Mouse (Mus musculus) embryonic facial prominence, embryonic 13.5 days (tissue): Measurements from ENCODE around the gene Dcaf6. TPM values are rescaled to one million over a fixed set of nuclear protein-coding genes. Genes with fewer than 3 reads are reported as not detected.

Source experiments
- ATAC-seq: fragments of 200-750 bp; cut with Nextera tagmentation; 2 replicates; pipeline ENCODE4 v1.8.0; 2017; ENCODE audit warnings: low read depth; ENCODE audit not compliant: insufficient number of reproducible peaks, insufficient read depth, low FRiP score, low TSS enrichment
- H3K27ac ChIP-seq: fragments of 300-500 bp; sonication (generic); 2 replicates; pipeline ENCODE4 v1.5.1; 2015; ENCODE audit warnings: moderate library complexity, mild to moderate bottlenecking, inconsistent platforms
- H3K27me3 ChIP-seq: fragments of 300-500 bp; sonication (generic); 2 replicates; pipeline ENCODE4 v1.6.1; 2015; ENCODE audit warnings: mild to moderate bottlenecking, inconsistent platforms
- H3K36me3 ChIP-seq: fragments of 300-500 bp; sonication (generic); 2 replicates; pipeline ENCODE4 v1.6.1; 2015; ENCODE audit warnings: mild to moderate bottlenecking, inconsistent platforms
- H3K4me1 ChIP-seq: fragments of 300-500 bp; sonication (generic); 2 replicates; pipeline ENCODE4 v1.6.1; 2015; ENCODE audit warnings: inconsistent platforms
- H3K4me2 ChIP-seq: fragments of 300-500 bp; sonication (generic); 2 replicates; pipeline ENCODE4 v1.6.1; 2015; ENCODE audit warnings: moderate library complexity, mild to moderate bottlenecking, inconsistent platforms
- H3K4me3 ChIP-seq: fragments of 300-500 bp; sonication (generic); 2 replicates; pipeline ENCODE4 v1.5.1; 2015; ENCODE audit warnings: mild to moderate bottlenecking, inconsistent platforms
- H3K9ac ChIP-seq: fragments of 300-500 bp; sonication (generic); 2 replicates; pipeline ENCODE4 v1.6.1; 2015; ENCODE audit warnings: mild to moderate bottlenecking, inconsistent platforms
- H3K9me3 ChIP-seq: fragments of 300-500 bp; sonication (generic); 2 replicates; pipeline ENCODE4 v1.6.1; 2016; ENCODE audit warnings: inconsistent platforms
- WGBS: fragments of 180-500 bp; shearing (Covaris S2); methylation state at CpG from one replicate; pipeline ENCODE4 v1.1.7; 2015; ENCODE audit warnings: mixed read lengths; 5-methylcytosine and 5-hydroxymethylcytosine counted together
- polyA plus RNA-seq: library from polyadenylated mRNA; unstranded; fragments of >200 nt; fragmentation: Nextera tagmentation; extraction: Ambion mirVana; gene quantifications from 2 replicates; pipeline ENCODE4 v1.2.1, GENCODE M21; 2015

Dcaf6 gene
- polyA plus RNA-seq, 1 experiment from 2014 or later, result 13.5 TPM

- no peak overlapping the region for H3K4me3 ChIP-seq
- H3K4me2 ChIP-seq, result no peak overlapping the region
- H3K36me3 ChIP-seq, result no peaks in the 10 kb centered on the region
- no peak overlapping the region for H3K9ac ChIP-seq
- H3K27me3 ChIP-seq, result no peaks in the 10 kb centered on the region
- H3K9me3 ChIP-seq, result no peaks in the 10 kb centered on the region
- ATAC-seq, result no peak
- no peaks in the 10 kb centered on the region for H3K4me1 ChIP-seq
- WGBS, result 84% methylated on average over 2 of the region's 2 CpGs
- no peak overlapping the region for H3K27ac ChIP-seq
Observed at GRCm38 (mm10) chr1:165396401-165396805, 63.9 kb downstream of the Dcaf6 start.

GRCm38 (mm10) chr1:165395940-165396339 lies 64.3 kb downstream of the Dcaf6 start:
- H3K4me3 ChIP-seq, result no peak overlapping the region
- no peak for ATAC-seq
- no peaks in the 10 kb centered on the region for H3K36me3 ChIP-seq
- no peak overlapping the region for H3K9ac ChIP-seq
- no peaks in the 10 kb centered on the region for H3K4me1 ChIP-seq
- no peaks in the 10 kb centered on the region for H3K9me3 ChIP-seq
- no peaks in the 10 kb centered on the region for H3K27me3 ChIP-seq
- 88% methylated on average over 4 of the region's 4 CpGs for WGBS
- no peak overlapping the region for H3K27ac ChIP-seq
- H3K4me2 ChIP-seq, result no peak overlapping the region

GRCm38 (mm10) chr1:165394836-165395235 lies 65.4 kb downstream of the Dcaf6 start:
- 69% methylated on average over 3 of the region's 3 CpGs for WGBS

GRCm38 (mm10) chr1:165393033-165393432 lies 67.2 kb downstream of the Dcaf6 start:
- Histone ChIP-seq H3K27ac (no peak overlapping the region), H3K27me3 (no peaks in the 10 kb centered on the region), H3K9ac (no peak overlapping the region), H3K36me3 (peaks cover 5% of the 10 kb centered on the region; the same call in 1 of the 2 replicates), H3K4me2 (no peak overlapping the region), H3K9me3 (no peaks in the 10 kb centered on the region), H3K4me3 (no peak overlapping the region), H3K4me1 (no peaks in the 10 kb centered on the region)
- no peak for ATAC-seq
- WGBS, result 80% methylated on average over 1 of the region's 1 CpGs

More at GRCm38 (mm10) chr1:165394836-165395235, 65.4 kb downstream of the Dcaf6 start:
- Histone ChIP-seq H3K9ac (no peak overlapping the region), H3K4me2 (no peak overlapping the region), H3K4me3 (no peak overlapping the region), H3K27me3 (no peaks in the 10 kb centered on the region), H3K27ac (no peak overlapping the region), H3K4me1 (no peaks in the 10 kb centered on the region), H3K9me3 (no peaks in the 10 kb centered on the region), H3K36me3 (no peaks in the 10 kb centered on the region)
- ATAC-seq, result no peak

GRCm38 (mm10) chr1:165388716-165389115 lies 71.6 kb downstream of the Dcaf6 start:
- no peak overlapping the region for H3K27ac ChIP-seq
- ATAC-seq, result no peak
- no peak overlapping the region for H3K4me2 ChIP-seq
- H3K4me1 ChIP-seq, result no peaks in the 10 kb centered on the region
- H3K4me3 ChIP-seq, result no peak overlapping the region
- H3K9ac ChIP-seq, result no peak overlapping the region
- 53% methylated on average over 5 of the region's 5 CpGs for WGBS
- H3K27me3 ChIP-seq, result no peaks in the 10 kb centered on the region
- no peaks in the 10 kb centered on the region for H3K9me3 ChIP-seq
- H3K36me3 ChIP-seq, result peaks cover 14% of the 10 kb centered on the region

GRCm38 (mm10) chr1:165386525-165386923 lies 73.8 kb downstream of the Dcaf6 start:
- Histone ChIP-seq H3K27ac (no peak overlapping the region), H3K4me2 (no peak overlapping the region), H3K27me3 (no peaks in the 10 kb centered on the region), H3K9me3 (no peaks in the 10 kb centered on the region), H3K4me1 (no peaks in the 10 kb centered on the region), H3K36me3 (peaks cover 14% of the 10 kb centered on the region), H3K9ac (no peak overlapping the region), H3K4me3 (no peak overlapping the region)
- no peak for ATAC-seq
- 78% methylated on average over 9 of the region's 9 CpGs for WGBS

GRCm38 (mm10) chr1:165385810-165386524 lies 74.3 kb downstream of the Dcaf6 start:
- ATAC-seq, result no peak
- no peak overlapping the region for H3K9ac ChIP-seq
- H3K36me3 ChIP-seq, result peaks cover 14% of the 10 kb centered on the region
- no peaks in the 10 kb centered on the region for H3K9me3 ChIP-seq
- no peaks in the 10 kb centered on the region for H3K4me1 ChIP-seq
- WGBS, result 91% methylated on average over 14 of the region's 14 CpGs
- H3K27ac ChIP-seq, result no peak overlapping the region
- no peak overlapping the region for H3K4me2 ChIP-seq
- no peaks in the 10 kb centered on the region for H3K27me3 ChIP-seq
- H3K4me3 ChIP-seq, result no peak overlapping the region

- Histone ChIP-seq H3K36me3 (no peaks in the 10 kb centered on the region), H3K9me3 (no peaks in the 10 kb centered on the region), H3K4me3 (no peak overlapping the region), H3K27ac (no peak overlapping the region), H3K4me2 (no peak overlapping the region), H3K4me1 (no peaks in the 10 kb centered on the region), H3K9ac (no peak overlapping the region), H3K27me3 (no peaks in the 10 kb centered on the region)
- ATAC-seq, result no peak
- 58% methylated on average over 9 of the region's 9 CpGs for WGBS
Observed at GRCm38 (mm10) chr1:165373839-165374238, 86.4 kb downstream of the Dcaf6 start.

- Histone ChIP-seq H3K4me2 (no peak overlapping the region), H3K4me3 (no peak overlapping the region), H3K36me3 (no peaks in the 10 kb centered on the region), H3K27me3 (no peaks in the 10 kb centered on the region), H3K4me1 (no peaks in the 10 kb centered on the region), H3K27ac (no peak overlapping the region), H3K9me3 (no peaks in the 10 kb centered on the region), H3K9ac (no peak overlapping the region)
- no peak for ATAC-seq
- 95% methylated on average over 4 of the region's 4 CpGs for WGBS
Observed at GRCm38 (mm10) chr1:165370990-165371389, 89.3 kb downstream of the Dcaf6 start.

- Histone ChIP-seq H3K4me2 (no peak overlapping the region), H3K27ac (no peak overlapping the region), H3K9ac (no peak overlapping the region), H3K9me3 (no peaks in the 10 kb centered on the region), H3K27me3 (no peaks in the 10 kb centered on the region), H3K36me3 (no peaks in the 10 kb centered on the region), H3K4me1 (no peaks in the 10 kb centered on the region), H3K4me3 (no peak overlapping the region)
- 91% methylated on average over 3 of the region's 3 CpGs for WGBS
- no peak for ATAC-seq
Observed at GRCm38 (mm10) chr1:165365057-165365456, 95.2 kb downstream of the Dcaf6 start.

- Histone ChIP-seq H3K4me2 (no peak overlapping the region), H3K27ac (no peak overlapping the region), H3K4me1 (no peaks in the 10 kb centered on the region), H3K4me3 (no peak overlapping the region), H3K36me3 (no peaks in the 10 kb centered on the region), H3K27me3 (no peaks in the 10 kb centered on the region), H3K9me3 (no peaks in the 10 kb centered on the region), H3K9ac (no peak overlapping the region)
- WGBS, result 87% methylated on average over 2 of the region's 2 CpGs
- no peak for ATAC-seq
Observed at GRCm38 (mm10) chr1:165363271-165363670, 97.0 kb downstream of the Dcaf6 start.

- Histone ChIP-seq H3K9me3 (no peaks in the 10 kb centered on the region), H3K4me3 (no peak overlapping the region), H3K4me2 (no peak overlapping the region), H3K27ac (no peak overlapping the region), H3K9ac (no peak overlapping the region), H3K4me1 (no peaks in the 10 kb centered on the region), H3K36me3 (0 out of 2 replicates have a peak, but pooled peaks cover 4% of the 10 kb centered on the region), H3K27me3 (no peaks in the 10 kb centered on the region)
- ATAC-seq, result no peak
- 52% methylated on average over 2 of the region's 2 CpGs for WGBS
Observed at GRCm38 (mm10) chr1:165356347-165356746, 103.9 kb downstream of the Dcaf6 start.
